In genomic region chr7:3331581-3332223, GRCm38 (mm10) we compare ENCODE assay signal across 8 mouse cellular contexts. TPM values are rescaled to one million over a fixed set of nuclear protein-coding genes. Genes with fewer than 3 reads are reported as not detected.
DNase-seq lines count a peak whose midpoint lies in the region; ATAC-seq lines count a peak whose summit lies in the region.

No protein-coding gene starts in this region.

- under 1% methylated on average over 27 of the region's 27 CpGs for WGBS in forebrain, embryonic 14.5 days
- WGBS in heart, embryonic 16.5 days, result under 1% methylated on average over 24 of the region's 27 CpGs
- whole genome bisulfite sequencing in liver, embryonic 12.5 days (ENCODE audit: insufficient replicate concordance), result 1% methylated on average over 27 of the region's 27 CpGs

- H3K4me1 ChIP-seq in brown adipose tissue, adult 24 weeks (ENCODE audit: control insufficient read depth, insufficient read depth, insufficient read length, low read length), result no peaks in the 10 kb centered on the region
- peaks cover 10% of the 10 kb centered on the region for H3K4me1 ChIP-seq in forebrain, embryonic 14.5 days (ENCODE audit: control insufficient read depth, insufficient read depth, low read length)
- peaks cover 18% of the 10 kb centered on the region for H3K4me1 ChIP-seq in heart, embryonic 16.5 days (ENCODE audit: control insufficient read depth, insufficient read depth, low read length)
- H3K4me1 ChIP-seq in liver, embryonic 12.5 days, result no peaks in the 10 kb centered on the region

- peak; percentile 94 for ATAC-seq in forebrain, embryonic 14.5 days
- ATAC-seq in heart, embryonic 16.5 days (replicated peaks; ENCODE audit: extremely low read depth, insufficient read depth, low FRiP score), result peak; percentile 87
- ATAC-seq in liver, embryonic 12.5 days, result peak; percentile 58; the same call in 1 of the 2 replicates

- H3K9ac ChIP-seq in forebrain, embryonic 14.5 days (ENCODE audit: low read length), result peak overlapping the region; percentile 93
- H3K9ac ChIP-seq in heart, embryonic 16.5 days (ENCODE audit: low read length), result peak overlapping the region; percentile 54
- no peak overlapping the region for H3K9ac ChIP-seq in liver, embryonic 12.5 days

- DNase-seq in A20 (ENCODE audit: low read depth, low spot score), result peak; percentile 75
- peak; percentile 94 for DNase-seq in forebrain, embryonic 14.5 days (ENCODE audit: low spot score)
- DNase-seq in kidney, postnatal 36 days, result peak; percentile 42 to 61
- DNase-seq in ovary, adult 18-20 months (ENCODE audit: low spot score), result peak; percentile 10
- DNase-seq in urinary bladder, postnatal 4 days (ENCODE audit: low spot score in 2 of 2), result peak; percentile 76 to 81

- H3K9me3 ChIP-seq in forebrain, embryonic 14.5 days (replicated peaks; ENCODE audit: control insufficient read depth, low read length), result no peaks in the 10 kb centered on the region
- H3K9me3 ChIP-seq in heart, embryonic 16.5 days (replicated peaks; ENCODE audit: control insufficient read depth, low read length), result no peaks in the 10 kb centered on the region
- H3K9me3 ChIP-seq in liver, embryonic 12.5 days (replicated peaks), result no peaks in the 10 kb centered on the region

- peak overlapping the region; percentile 60 for H3K4me2 ChIP-seq in forebrain, embryonic 14.5 days (ENCODE audit: low read length)
- peak overlapping the region; percentile 69 for H3K4me2 ChIP-seq in heart, embryonic 16.5 days (ENCODE audit: low read depth, low read length)
- peak overlapping the region; percentile 42 for H3K4me2 ChIP-seq in liver, embryonic 12.5 days

- H3K36me3 ChIP-seq in forebrain, embryonic 14.5 days (ENCODE audit: control insufficient read depth, insufficient read depth, low read length), result no peaks in the 10 kb centered on the region
- H3K36me3 ChIP-seq in heart, embryonic 16.5 days (ENCODE audit: control insufficient read depth, insufficient read depth), result no peaks in the 10 kb centered on the region
- no peaks in the 10 kb centered on the region for H3K36me3 ChIP-seq in liver, embryonic 12.5 days

- H3K27me3 ChIP-seq in forebrain, embryonic 14.5 days (replicated peaks; ENCODE audit: control insufficient read depth, insufficient read depth, low read length), result no peaks in the 10 kb centered on the region
- H3K27me3 ChIP-seq in heart, embryonic 16.5 days (ENCODE audit: control insufficient read depth, insufficient read depth, low read length), result peaks cover 39% of the 10 kb centered on the region
- peaks cover 73% of the 10 kb centered on the region for H3K27me3 ChIP-seq in liver, embryonic 12.5 days (replicated peaks)

- peak overlapping the region; percentile 54 for H3K4me3 ChIP-seq in brown adipose tissue, adult 24 weeks (ENCODE audit: insufficient read depth, low read depth, low read length)
- H3K4me3 ChIP-seq in forebrain, embryonic 14.5 days (ENCODE audit: low read depth, low read length), result peak overlapping the region; percentile 75
- H3K4me3 ChIP-seq in heart, embryonic 16.5 days (ENCODE audit: low read length), result peak overlapping the region; percentile 54
- peak overlapping the region; percentile 24; the same call in 1 of the 2 replicates for H3K4me3 ChIP-seq in liver, embryonic 12.5 days

- no peak overlapping the region for H3K27ac ChIP-seq in brown adipose tissue, adult 24 weeks (replicated peaks; ENCODE audit: low read depth, low read length)
- H3K27ac ChIP-seq in forebrain, embryonic 14.5 days (ENCODE audit: low read depth, low read length), result peak overlapping the region; percentile 89
- no peak overlapping the region for H3K27ac ChIP-seq in heart, embryonic 16.5 days (ENCODE audit: low read length)
- H3K27ac ChIP-seq in liver, embryonic 12.5 days, result no peak overlapping the region

RNA-seq across cellular contexts. Expression of gene Cacng7, which starts 1.1 kb away (rescaled TPM):
- 3.4 and 3.6 TPM in 2 replicates for polyA plus RNA-seq in brown adipose tissue, adult 24 weeks (2012; ENCODE audit: insufficient read depth, insufficient read length, missing spikeins)
- 3.3 and 3.8 TPM in 2 replicates for polyA plus RNA-seq in forebrain, embryonic 14.5 days (2014; fragmentation: Nextera tagmentation; extraction: Ambion mirVana)
- polyA plus RNA-seq in heart, embryonic 16.5 days (2015; fragmentation: Nextera tagmentation; extraction: Ambion mirVana), result 0.16 TPM in 1 of 2 replicates, not detected in the other
- polyA plus RNA-seq in liver, embryonic 12.5 days (2016; fragmentation: Nextera tagmentation; extraction: Ambion mirVana), result 0.07 TPM in 1 of 2 replicates, not detected in the other

RNA-seq across cellular contexts. Expression of gene Prkcg, which starts 42.7 kb away (rescaled TPM):
- 1.4 and 2.9 TPM in 2 replicates for polyA plus RNA-seq in brown adipose tissue, adult 24 weeks (2012; ENCODE audit: insufficient read depth, insufficient read length, missing spikeins)
- 0.43 and 1.2 TPM in 2 replicates for polyA plus RNA-seq in forebrain, embryonic 14.5 days (2014; fragmentation: Nextera tagmentation; extraction: Ambion mirVana)
- polyA plus RNA-seq in heart, embryonic 16.5 days (2015; fragmentation: Nextera tagmentation; extraction: Ambion mirVana), result 0.32 and 0.33 TPM in 2 replicates
- 0.04 TPM in 2 replicates for polyA plus RNA-seq in liver, embryonic 12.5 days (2016; fragmentation: Nextera tagmentation; extraction: Ambion mirVana)

RNA-seq across cellular contexts. Expression of gene Myadm, which starts 42.8 kb away (rescaled TPM):
- 45.0 and 52.3 TPM in 2 replicates for polyA plus RNA-seq in brown adipose tissue, adult 24 weeks (2012; ENCODE audit: insufficient read depth, insufficient read length, missing spikeins)
- 19.8 and 23.6 TPM in 2 replicates for polyA plus RNA-seq in forebrain, embryonic 14.5 days (2014; fragmentation: Nextera tagmentation; extraction: Ambion mirVana)
- 220 and 238 TPM in 2 replicates for polyA plus RNA-seq in heart, embryonic 16.5 days (2015; fragmentation: Nextera tagmentation; extraction: Ambion mirVana)
- 16.6 and 17.5 TPM in 2 replicates for polyA plus RNA-seq in liver, embryonic 12.5 days (2016; fragmentation: Nextera tagmentation; extraction: Ambion mirVana)

RNA-seq across cellular contexts. Expression of gene Cacng8, which starts 58.8 kb away (rescaled TPM):
- polyA plus RNA-seq in brown adipose tissue, adult 24 weeks (2012; ENCODE audit: insufficient read depth, insufficient read length, missing spikeins), result not detected in 2 replicates
- 8.6 and 11.1 TPM in 2 replicates for polyA plus RNA-seq in forebrain, embryonic 14.5 days (2014; fragmentation: Nextera tagmentation; extraction: Ambion mirVana)
- polyA plus RNA-seq in heart, embryonic 16.5 days (2015; fragmentation: Nextera tagmentation; extraction: Ambion mirVana), result 0.07 and 0.46 TPM in 2 replicates
- polyA plus RNA-seq in liver, embryonic 12.5 days (2016; fragmentation: Nextera tagmentation; extraction: Ambion mirVana), result 0.12 and 0.36 TPM in 2 replicates

Comparison
In these comparisons a context has a peak if more than half of its experiments do, and no peak if none do; other contexts are left out.
1. DNase-seq: peak in every context shown above with its lines; median percentile 94 in forebrain, embryonic 14.5 days; 78 in urinary bladder, postnatal 4 days; 75 in A20; 52 in kidney, postnatal 36 days; 10 in ovary, adult 18-20 months.
2. H3K4me3 ChIP-seq: peak in every context shown above with its lines; median percentile 75 in forebrain, embryonic 14.5 days; 54 in brown adipose tissue, adult 24 weeks; 54 in heart, embryonic 16.5 days; 24 in liver, embryonic 12.5 days.